Mouse (Mus musculus) bone marrow macrophage, adult 2 months (primary cell): ENCODE measurements around the gene AI987944. TPM values are rescaled to one million over a fixed set of nuclear protein-coding genes. Genes with fewer than 3 reads are reported as not detected.
A peak's percentile ranks its signal among the peaks of the same experiment; 100 is the strongest.

Source experiments
- H3K27ac ChIP-seq: 2 replicates; pipeline ENCODE4 v1.5.1; 2012; ENCODE audit warnings: low read depth, low read length; ENCODE audit not compliant: insufficient read depth
- H3K4me1 ChIP-seq: 2 replicates; pipeline ENCODE4 v1.6.1; 2012; ENCODE audit warnings: low read length; ENCODE audit not compliant: control insufficient read depth, insufficient read depth
- H3K4me3 ChIP-seq: 2 replicates; pipeline ENCODE4 v1.5.1; 2012; ENCODE audit warnings: mild to moderate bottlenecking, low read length, moderate library complexity; ENCODE audit not compliant: insufficient read depth
- CTCF ChIP-seq: IDR thresholded peaks from 2 replicates; pipeline ENCODE4 v1.5.1; 2012; ENCODE audit warnings: low read depth, mild to moderate bottlenecking, low read length, moderate library complexity
- POLR2A ChIP-seq: IDR thresholded peaks from 2 replicates; pipeline ENCODE4 v1.6.1; 2012; ENCODE audit warnings: mild to moderate bottlenecking, low read depth, low read length, borderline replicate concordance
- polyA plus RNA-seq: library from polyadenylated mRNA; stranded (reverse); fragments of >200 nt; gene quantifications from 2 replicates; pipeline ENCODE4 v1.2.4, GENCODE M21; 2012; ENCODE audit not compliant: missing spikeins, insufficient read depth, insufficient read length

The AI987944 gene
- 21.5 and 21.9 TPM in 2 replicates for polyA plus RNA-seq

GRCm38 (mm10) chr7:41393048-41393971 is at the start of gene AI987944:
Gene AI987944 (minus strand): TSS chr7:41393379.
- Histone ChIP-seq H3K4me3 (peak within 1 kb of the TSS; percentile 66), H3K27ac (peak within 1 kb of the TSS; percentile 71), H3K4me1 (no peaks in the 10 kb centered on the region)
- TF ChIP-seq CTCF (no peak), POLR2A (no peak)

- H3K27ac ChIP-seq = no peak overlapping the region
- no peak overlapping the region for H3K4me3 ChIP-seq
- TF ChIP-seq POLR2A = no peak
- TF ChIP-seq CTCF = no peak
- no peaks in the 10 kb centered on the region for H3K4me1 ChIP-seq
These were observed 951 bp upstream of the AI987944 start for GRCm38 (mm10) chr7:41394130-41394529.

Other genes starting within 250 kb of the AI987944 start
- gene Gm5592, start 239.5 kb downstream of the AI987944 start, polyA plus RNA-seq = not detected in 2 replicates
- not detected in 2 replicates for gene Vmn2r57, start 55.3 kb upstream of the AI987944 start, polyA plus RNA-seq
- gene Gm20449, start 106.0 kb upstream of the AI987944 start, polyA plus RNA-seq = 0.16 TPM in 1 of 2 replicates, not detected in the other
- 8.9 and 14.2 TPM in 2 replicates for gene AW146154, start 106.5 kb upstream of the AI987944 start, polyA plus RNA-seq
- not detected in 2 replicates for gene Gm6871, start 180.3 kb upstream of the AI987944 start, polyA plus RNA-seq
- gene 2610021A01Rik, start 205.9 kb upstream of the AI987944 start, polyA plus RNA-seq = 6.7 and 9.9 TPM in 2 replicates
- gene Zfp788, start 239.8 kb upstream of the AI987944 start, polyA plus RNA-seq = 12.2 and 15.5 TPM in 2 replicates